Mouse (Mus musculus) limb, embryonic 15.5 days (tissue): Measurements from ENCODE around the gene Atp6ap1l. TPM values are rescaled to one million over a fixed set of nuclear protein-coding genes. Genes with fewer than 3 reads are reported as not detected.
"Not testable (repeated sequence)": the region's sequence is repeated elsewhere in the genome, so short reads cannot be mapped to it uniquely, and the experiment has no call there.

Experiments used
- ATAC-seq: fragments of 200-750 bp; cut with Nextera tagmentation; 2 replicates; pipeline ENCODE4 v1.8.0; 2017; ENCODE audit warnings: low read depth, moderate TSS enrichment; ENCODE audit not compliant: insufficient number of reproducible peaks, low FRiP score, low TSS enrichment
- H3K27ac ChIP-seq: fragments of 300-500 bp; sonication (generic); 2 replicates; pipeline ENCODE4 v1.5.1; 2015; ENCODE audit warnings: moderate library complexity, mild to moderate bottlenecking, inconsistent platforms
- H3K27me3 ChIP-seq: fragments of 300-500 bp; sonication (generic); 2 replicates; pipeline ENCODE4 v1.6.1; 2015; ENCODE audit warnings: inconsistent platforms
- H3K36me3 ChIP-seq: fragments of 300-500 bp; sonication (generic); 2 replicates; pipeline ENCODE4 v1.6.1; 2015; ENCODE audit warnings: inconsistent platforms
- H3K4me1 ChIP-seq: fragments of 300-500 bp; sonication (generic); 2 replicates; pipeline ENCODE4 v1.6.1; 2015; ENCODE audit warnings: inconsistent platforms
- H3K4me2 ChIP-seq: fragments of 300-500 bp; sonication (generic); 2 replicates; pipeline ENCODE4 v1.6.1; 2015; ENCODE audit warnings: mild to moderate bottlenecking, inconsistent platforms
- H3K4me3 ChIP-seq: fragments of 300-500 bp; sonication (generic); 2 replicates; pipeline ENCODE4 v1.5.1; 2015; ENCODE audit warnings: mild to moderate bottlenecking, inconsistent platforms
- H3K9ac ChIP-seq: fragments of 300-500 bp; sonication (generic); 2 replicates; pipeline ENCODE4 v1.6.1; 2015; ENCODE audit warnings: inconsistent platforms
- H3K9me3 ChIP-seq: fragments of 300-500 bp; sonication (generic); 2 replicates; pipeline ENCODE4 v1.6.1; 2016; ENCODE audit warnings: inconsistent platforms
- WGBS: fragments of 180-500 bp; shearing (Covaris S2); methylation state at CpG from one replicate; pipeline ENCODE4 v1.1.7; 2015; 5-methylcytosine and 5-hydroxymethylcytosine counted together
- polyA plus RNA-seq: library from polyadenylated mRNA; unstranded; fragments of >200 nt; fragmentation: Nextera tagmentation; extraction: Ambion mirVana; gene quantifications from 2 replicates; pipeline ENCODE4 v1.2.1, GENCODE M21; 2015

Atp6ap1l gene
- polyA plus RNA-seq: 0.34 TPM in 1 of 2 replicates, not detected in the other

- Histone ChIP-seq H3K27ac (no peak within 1 kb of the TSS), H3K4me2 (no peak within 1 kb of the TSS), H3K27me3 (no peaks in the 10 kb centered on the region), H3K9ac (no peak within 1 kb of the TSS), H3K9me3 (no peaks in the 10 kb centered on the region), H3K4me1 (no peaks in the 10 kb centered on the region), H3K36me3 (no peaks in the 10 kb centered on the region), H3K4me3 (no peak within 1 kb of the TSS)
- ATAC-seq: no peak
- WGBS: 81% methylated on average over 5 of the region's 5 CpGs
These were observed at the start of gene Atp6ap1l for GRCm38 (mm10) chr13:90905176-90905575. TSS of gene Atp6ap1l (minus strand) at chr13:90905355.

GRCm38 (mm10) chr13:90939600-90939999 lies 34.4 kb upstream of the Atp6ap1l start:
- ATAC-seq: no peak
- Histone ChIP-seq H3K4me3 (no peak overlapping the region), H3K27me3 (no peaks in the 10 kb centered on the region), H3K9me3 (no peaks in the 10 kb centered on the region), H3K9ac (no peak overlapping the region), H3K4me2 (no peak overlapping the region), H3K36me3 (no peaks in the 10 kb centered on the region), H3K27ac (no peak overlapping the region), H3K4me1 (no peaks in the 10 kb centered on the region)
- 80% methylated on average over 5 of the region's 5 CpGs for WGBS

GRCm38 (mm10) chr13:90939192-90939591 lies 34.0 kb upstream of the Atp6ap1l start:
- Histone ChIP-seq H3K4me3 (no peak overlapping the region), H3K4me1 (no peaks in the 10 kb centered on the region)

GRCm38 (mm10) chr13:90935852-90936251 lies 30.7 kb upstream of the Atp6ap1l start:
- H3K4me2 ChIP-seq: no peak overlapping the region

More at GRCm38 (mm10) chr13:90939192-90939591, 34.0 kb upstream of the Atp6ap1l start:
- H3K9ac ChIP-seq: no peak overlapping the region
- no peaks in the 10 kb centered on the region for H3K27me3 ChIP-seq
- H3K36me3 ChIP-seq: no peaks in the 10 kb centered on the region
- no peak overlapping the region for H3K27ac ChIP-seq
- WGBS: 54% methylated on average over 6 of the region's 6 CpGs
- ATAC-seq: no peak
- no peaks in the 10 kb centered on the region for H3K9me3 ChIP-seq
- H3K4me2 ChIP-seq: no peak overlapping the region

GRCm38 (mm10) chr13:90933256-90933655 lies 28.1 kb upstream of the Atp6ap1l start:
- H3K4me1 ChIP-seq: peaks cover 4% of the 10 kb centered on the region; the same call in 1 of the 2 replicates
- H3K9me3 ChIP-seq: no peaks in the 10 kb centered on the region
- H3K4me3 ChIP-seq: no peak overlapping the region
- H3K9ac ChIP-seq: no peak overlapping the region
- H3K27ac ChIP-seq: no peak overlapping the region
- no peak for ATAC-seq
- H3K36me3 ChIP-seq: peaks cover 7% of the 10 kb centered on the region; the same call in 1 of the 2 replicates
- 80% methylated on average over 3 of the region's 3 CpGs for WGBS
- H3K4me2 ChIP-seq: no peak overlapping the region
- no peaks in the 10 kb centered on the region for H3K27me3 ChIP-seq

More at GRCm38 (mm10) chr13:90935852-90936251, 30.7 kb upstream of the Atp6ap1l start:
- no peak for ATAC-seq
- Histone ChIP-seq H3K36me3 (no peaks in the 10 kb centered on the region), H3K4me3 (no peak overlapping the region), H3K27me3 (no peaks in the 10 kb centered on the region), H3K4me1 (peaks cover 4% of the 10 kb centered on the region; the same call in 1 of the 2 replicates), H3K9ac (no peak overlapping the region), H3K27ac (no peak overlapping the region), H3K9me3 (no peaks in the 10 kb centered on the region)
- 79% methylated on average over 7 of the region's 7 CpGs for WGBS

GRCm38 (mm10) chr13:90929847-90930246 lies 24.7 kb upstream of the Atp6ap1l start:
- H3K4me2 ChIP-seq: no peak overlapping the region
- H3K9ac ChIP-seq: no peak overlapping the region
- no peak overlapping the region for H3K27ac ChIP-seq
- no peak overlapping the region for H3K4me3 ChIP-seq
- 18% methylated on average over 5 of the region's 5 CpGs for WGBS
- ATAC-seq: no peak
- peaks cover 35% of the 10 kb centered on the region for H3K36me3 ChIP-seq
- H3K9me3 ChIP-seq: no peaks in the 10 kb centered on the region
- peaks cover 4% of the 10 kb centered on the region; the same call in 1 of the 2 replicates for H3K4me1 ChIP-seq
- H3K27me3 ChIP-seq: no peaks in the 10 kb centered on the region

GRCm38 (mm10) chr13:90928266-90928665 lies 23.1 kb upstream of the Atp6ap1l start:
- not testable (repeated sequence) for H3K27ac ChIP-seq, H3K27me3 ChIP-seq, H3K9ac ChIP-seq, H3K9me3 ChIP-seq, H3K4me2 ChIP-seq, ATAC-seq, H3K4me3 ChIP-seq, H3K4me1 ChIP-seq
- peaks cover 37% of the 10 kb centered on the region for H3K36me3 ChIP-seq
- 90% methylated on average over 9 of the region's 10 CpGs for WGBS

- Histone ChIP-seq H3K4me1 (0 out of 2 replicates have a peak, but pooled peaks cover 4% of the 10 kb centered on the region), H3K9me3 (no peaks in the 10 kb centered on the region), H3K27me3 (no peaks in the 10 kb centered on the region), H3K27ac (no peak overlapping the region), H3K4me2 (no peak overlapping the region), H3K36me3 (peaks cover 37% of the 10 kb centered on the region), H3K4me3 (no peak overlapping the region), H3K9ac (no peak overlapping the region)
- WGBS: 66% methylated on average over 5 of the region's 5 CpGs
- no peak for ATAC-seq
These were observed 21.9 kb upstream of the Atp6ap1l start for GRCm38 (mm10) chr13:90926938-90927633.

GRCm38 (mm10) chr13:90926125-90926765 lies 21.1 kb upstream of the Atp6ap1l start:
- H3K9ac ChIP-seq: no peak overlapping the region
- H3K4me3 ChIP-seq: no peak overlapping the region
- H3K36me3 ChIP-seq: peaks cover 37% of the 10 kb centered on the region
- no peak overlapping the region for H3K27ac ChIP-seq
- ATAC-seq: no peak
- H3K4me1 ChIP-seq: 0 out of 2 replicates have a peak, but pooled peaks cover 4% of the 10 kb centered on the region
- no peaks in the 10 kb centered on the region for H3K9me3 ChIP-seq
- H3K4me2 ChIP-seq: no peak overlapping the region
- H3K27me3 ChIP-seq: no peaks in the 10 kb centered on the region
- WGBS: 80% methylated on average over 7 of the region's 7 CpGs

- Histone ChIP-seq H3K4me2 (no peak overlapping the region), H3K9me3 (no peaks in the 10 kb centered on the region), H3K36me3 (peaks cover 35% of the 10 kb centered on the region), H3K4me1 (0 out of 2 replicates have a peak, but pooled peaks cover 4% of the 10 kb centered on the region), H3K9ac (no peak overlapping the region), H3K27me3 (no peaks in the 10 kb centered on the region), H3K4me3 (no peak overlapping the region), H3K27ac (no peak overlapping the region; the same call in 1 of the 2 replicates)
- WGBS: 92% methylated on average over 5 of the region's 5 CpGs
- no peak for ATAC-seq
These were observed 20.0 kb upstream of the Atp6ap1l start for GRCm38 (mm10) chr13:90925191-90925590.

- Histone ChIP-seq H3K9ac (peak overlapping the region; percentile 88; the same call in 1 of the 2 replicates), H3K36me3 (peaks cover 35% of the 10 kb centered on the region), H3K4me1 (0 out of 2 replicates have a peak, but pooled peaks cover 4% of the 10 kb centered on the region), H3K4me2 (peak overlapping the region; percentile 56), H3K27me3 (no peaks in the 10 kb centered on the region), H3K9me3 (no peaks in the 10 kb centered on the region), H3K27ac (peak overlapping the region; percentile 85), H3K4me3 (peak overlapping the region; percentile 93)
- no peak for ATAC-seq
- 45% methylated on average over 9 of the region's 9 CpGs for WGBS
These were observed 18.9 kb upstream of the Atp6ap1l start for GRCm38 (mm10) chr13:90924072-90924471.

GRCm38 (mm10) chr13:90923617-90924016 lies 18.5 kb upstream of the Atp6ap1l start:
- H3K27ac ChIP-seq: peak overlapping the region; percentile 85
- under 1% methylated on average over 13 of the region's 13 CpGs for WGBS
- H3K4me2 ChIP-seq: peak overlapping the region; percentile 56
- H3K9ac ChIP-seq: peak overlapping the region; percentile 88
- H3K27me3 ChIP-seq, H3K9me3 ChIP-seq, H3K4me1 ChIP-seq, ATAC-seq: not testable (repeated sequence)
- peaks cover 32% of the 10 kb centered on the region for H3K36me3 ChIP-seq
- H3K4me3 ChIP-seq: peak overlapping the region; percentile 93
